Mouse (Mus musculus): ENCODE results near the gene Olfr61. TPM values are rescaled to one million over a fixed set of nuclear protein-coding genes. Genes with fewer than 3 reads are reported as not detected.

Gene Olfr61
- not detected for polyA plus RNA-seq (2015; fragmentation: Illumina TruSeq; extraction: RNeasy Lipid Tissue Mini Kit (QIAGEN cat#74804); ENCODE audit: insufficient read depth, low replicate concordance)

GRCm38 (mm10) chr7:140628670-140629069 lies at the start of gene Olfr61:
Olfr61 (plus strand) TSS chr7:140628970.

DNA sequence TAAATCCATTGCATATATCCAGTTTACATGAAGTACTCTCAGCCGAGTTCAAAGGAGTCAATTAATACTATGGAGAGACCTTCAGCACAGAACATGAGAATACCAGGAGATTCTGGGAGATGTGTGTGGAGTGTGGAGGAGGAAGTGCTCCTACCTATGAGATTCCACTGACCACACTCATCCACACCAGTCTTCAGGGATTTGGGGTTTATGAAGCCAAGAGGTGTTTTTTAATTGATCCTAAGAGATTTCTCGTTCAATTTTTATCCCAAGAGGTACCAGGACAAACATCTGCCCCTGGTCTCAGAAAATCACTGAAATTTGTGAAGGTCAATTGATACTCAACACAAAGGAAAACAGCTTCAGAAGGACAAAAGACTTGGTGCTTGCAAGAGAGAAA lies 27.8 kb upstream of the Olfr61 start, which contains the start of gene Olfr46:
Gene Olfr46, plus strand, starts transcription at position 301 of the 400 bp plus-strand sequence.

GRCm38 (mm10) chr7:140646152-140646551 lies 17.4 kb downstream of the Olfr61 start, which contains the start of gene Olfr53:
Olfr53 (plus strand) TSS chr7:140646452.

GRCm38 (mm10) chr7:140659630-140660029 lies 30.9 kb downstream of the Olfr61 start, which contains the start of gene Olfr539:
Olfr539 (plus strand) TSS chr7:140659930.

GRCm38 (mm10) chr7:140681651-140682050 lies 52.9 kb downstream of the Olfr61 start, which contains the start of gene Olfr45:
Olfr45 (plus strand) TSS chr7:140681951.

Other genes starting within 250 kb of the Olfr61 start
- gene Olfr531, start 226.1 kb upstream of the Olfr61 start, polyA plus RNA-seq (2015; fragmentation: Illumina TruSeq; extraction: RNeasy Lipid Tissue Mini Kit (QIAGEN cat#74804); ENCODE audit: insufficient read depth, low replicate concordance) = not detected
- gene Olfr532, start 207.3 kb upstream of the Olfr61 start, polyA plus RNA-seq (2015; fragmentation: Illumina TruSeq; extraction: RNeasy Lipid Tissue Mini Kit (QIAGEN cat#74804); ENCODE audit: insufficient read depth, low replicate concordance) = not detected
- not detected for gene Olfr533, start 165.6 kb upstream of the Olfr61 start, polyA plus RNA-seq (2015; fragmentation: Illumina TruSeq; extraction: RNeasy Lipid Tissue Mini Kit (QIAGEN cat#74804); ENCODE audit: insufficient read depth, low replicate concordance)
- gene Olfr535, start 144.8 kb upstream of the Olfr61 start, polyA plus RNA-seq (2015; fragmentation: Illumina TruSeq; extraction: RNeasy Lipid Tissue Mini Kit (QIAGEN cat#74804); ENCODE audit: insufficient read depth, low replicate concordance) = not detected
- gene Olfr536, start 121.6 kb upstream of the Olfr61 start, polyA plus RNA-seq (2015; fragmentation: Illumina TruSeq; extraction: RNeasy Lipid Tissue Mini Kit (QIAGEN cat#74804); ENCODE audit: insufficient read depth, low replicate concordance) = not detected
- not detected for gene Olfr538, start 61.1 kb upstream of the Olfr61 start, polyA plus RNA-seq (2015; fragmentation: Illumina TruSeq; extraction: RNeasy Lipid Tissue Mini Kit (QIAGEN cat#74804); ENCODE audit: insufficient read depth, low replicate concordance)
- not detected for gene Olfr46, start 27.7 kb upstream of the Olfr61 start, polyA plus RNA-seq (2015; fragmentation: Illumina TruSeq; extraction: RNeasy Lipid Tissue Mini Kit (QIAGEN cat#74804); ENCODE audit: insufficient read depth, low replicate concordance)
- not detected for gene Olfr53, start 17.5 kb downstream of the Olfr61 start, polyA plus RNA-seq (2015; fragmentation: Illumina TruSeq; extraction: RNeasy Lipid Tissue Mini Kit (QIAGEN cat#74804); ENCODE audit: insufficient read depth, low replicate concordance)
- gene Olfr539, start 31.0 kb downstream of the Olfr61 start, polyA plus RNA-seq (2015; fragmentation: Illumina TruSeq; extraction: RNeasy Lipid Tissue Mini Kit (QIAGEN cat#74804); ENCODE audit: insufficient read depth, low replicate concordance) = not detected
- not detected for gene Olfr45, start 53.0 kb downstream of the Olfr61 start, polyA plus RNA-seq (2015; fragmentation: Illumina TruSeq; extraction: RNeasy Lipid Tissue Mini Kit (QIAGEN cat#74804); ENCODE audit: insufficient read depth, low replicate concordance)
- gene Olfr541, start 68.3 kb downstream of the Olfr61 start, polyA plus RNA-seq (2015; fragmentation: Illumina TruSeq; extraction: RNeasy Lipid Tissue Mini Kit (QIAGEN cat#74804); ENCODE audit: insufficient read depth, low replicate concordance) = not detected
- gene Cyp2e1, start 134.8 kb downstream of the Olfr61 start, polyA plus RNA-seq (2015; fragmentation: Illumina TruSeq; extraction: RNeasy Lipid Tissue Mini Kit (QIAGEN cat#74804); ENCODE audit: insufficient read depth, low replicate concordance) = 5.1 TPM
- gene Syce1, start 158.9 kb downstream of the Olfr61 start, polyA plus RNA-seq (2015; fragmentation: Illumina TruSeq; extraction: RNeasy Lipid Tissue Mini Kit (QIAGEN cat#74804); ENCODE audit: insufficient read depth, low replicate concordance) = 0.75 TPM
- not detected for gene Zfp941, start 193.2 kb downstream of the Olfr61 start, polyA plus RNA-seq (2015; fragmentation: Illumina TruSeq; extraction: RNeasy Lipid Tissue Mini Kit (QIAGEN cat#74804); ENCODE audit: insufficient read depth, low replicate concordance)
- not detected for gene Urah, start 206.0 kb downstream of the Olfr61 start, polyA plus RNA-seq (2015; fragmentation: Illumina TruSeq; extraction: RNeasy Lipid Tissue Mini Kit (QIAGEN cat#74804); ENCODE audit: insufficient read depth, low replicate concordance)
- gene Scgb1c1, start 216.6 kb downstream of the Olfr61 start, polyA plus RNA-seq (2015; fragmentation: Illumina TruSeq; extraction: RNeasy Lipid Tissue Mini Kit (QIAGEN cat#74804); ENCODE audit: insufficient read depth, low replicate concordance) = not detected
- not detected for gene Odf3, start 218.8 kb downstream of the Olfr61 start, polyA plus RNA-seq (2015; fragmentation: Illumina TruSeq; extraction: RNeasy Lipid Tissue Mini Kit (QIAGEN cat#74804); ENCODE audit: insufficient read depth, low replicate concordance)
- gene Gm45785, start 227.4 kb downstream of the Olfr61 start, polyA plus RNA-seq (2015; fragmentation: Illumina TruSeq; extraction: RNeasy Lipid Tissue Mini Kit (QIAGEN cat#74804); ENCODE audit: insufficient read depth, low replicate concordance) = not detected
- 50.8 TPM for gene Ric8a, start 228.0 kb downstream of the Olfr61 start, polyA plus RNA-seq (2015; fragmentation: Illumina TruSeq; extraction: RNeasy Lipid Tissue Mini Kit (QIAGEN cat#74804); ENCODE audit: insufficient read depth, low replicate concordance)
- gene Bet1l, start 228.6 kb downstream of the Olfr61 start, polyA plus RNA-seq (2015; fragmentation: Illumina TruSeq; extraction: RNeasy Lipid Tissue Mini Kit (QIAGEN cat#74804); ENCODE audit: insufficient read depth, low replicate concordance) = 16.2 TPM